Mouse (Mus musculus): Measurements from ENCODE around the gene Gm4491. TPM values are rescaled to one million over a fixed set of nuclear protein-coding genes. Genes with fewer than 3 reads are reported as not detected.
"Not testable (repeated sequence)": the region's sequence is repeated elsewhere in the genome, so short reads cannot be mapped to it uniquely, and the experiment has no call there.

Gene Gm4491
- polyA plus RNA-seq, 1 experiment from 2014 or later: 0.15 TPM

DNA sequence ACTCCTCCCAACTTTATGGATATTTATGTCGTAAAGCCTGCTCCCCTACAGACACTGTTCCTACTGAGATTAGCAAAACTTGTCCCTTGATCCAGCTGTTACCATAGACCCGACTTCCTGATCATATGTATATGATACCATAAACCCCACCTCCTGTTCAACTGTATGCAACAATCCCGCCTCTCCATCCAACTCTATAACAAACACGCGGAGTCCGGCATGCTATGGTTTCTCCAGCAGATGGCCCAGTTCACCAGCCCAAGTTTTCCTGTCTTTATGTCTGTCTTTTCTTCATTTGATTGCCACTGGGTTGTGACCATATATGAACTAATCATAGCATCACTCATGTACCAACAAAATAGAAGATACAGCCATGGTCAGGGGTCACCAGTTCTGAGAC is 40.1 kb downstream of the Gm4491 start:
- Histone ChIP-seq H3K9me3 (no peaks in the 10 kb centered on the region), H3K9ac (no peak overlapping the region), H3K4me3 (no peak overlapping the region), H3K36me3 (no peaks in the 10 kb centered on the region), H3K27me3 (no peaks in the 10 kb centered on the region), H3K4me1 (peaks cover 3% of the 10 kb centered on the region; the same call in 1 of the 2 replicates), H3K4me2 (no peak overlapping the region), H3K27ac (no peak overlapping the region)
- ATAC-seq (ENCODE audit: insufficient number of reproducible peaks, low FRiP score, low TSS enrichment, low read depth): no peak
- 74% methylated on average over 6 of the region's 6 CpGs for WGBS

DNA sequence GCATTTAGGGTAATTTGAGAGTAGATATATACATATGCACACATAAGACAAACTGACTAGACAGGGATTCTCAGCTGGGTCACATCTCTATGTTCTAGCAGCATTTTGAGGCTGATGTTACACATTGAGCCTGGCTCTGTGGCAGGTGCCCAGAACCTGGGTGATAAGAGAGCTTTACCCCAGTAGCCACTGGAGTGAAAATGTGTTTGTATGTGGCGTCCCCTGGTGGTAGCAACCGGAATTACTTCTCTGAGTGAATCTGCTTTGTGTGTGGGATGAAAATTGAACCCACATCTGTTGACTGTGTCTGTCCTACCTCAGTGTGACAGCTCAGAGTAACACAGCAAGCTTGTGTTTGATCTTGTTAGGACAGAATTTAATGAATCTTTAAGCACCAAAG is 45.8 kb downstream of the Gm4491 start:
- not testable (repeated sequence) for H3K4me1 ChIP-seq; H3K9ac ChIP-seq; ATAC-seq (ENCODE audit: insufficient number of reproducible peaks, low FRiP score, low TSS enrichment, low read depth); H3K27me3 ChIP-seq; H3K4me3 ChIP-seq; H3K4me2 ChIP-seq; H3K27ac ChIP-seq; H3K9me3 ChIP-seq; H3K36me3 ChIP-seq
- WGBS: 2% methylated on average over 2 of the region's 2 CpGs

GRCm38 (mm10) chr14:57066053-57066452 is 49.6 kb downstream of the Gm4491 start:
- no peak overlapping the region for H3K9ac ChIP-seq
- H3K4me1 ChIP-seq: peaks cover 3% of the 10 kb centered on the region; the same call in 1 of the 2 replicates
- ATAC-seq (ENCODE audit: insufficient number of reproducible peaks, low FRiP score, low TSS enrichment, low read depth): no peak
- no peaks in the 10 kb centered on the region for H3K36me3 ChIP-seq
- no peaks in the 10 kb centered on the region for H3K9me3 ChIP-seq
- H3K27ac ChIP-seq: no peak overlapping the region
- H3K4me2 ChIP-seq: no peak overlapping the region
- no peak overlapping the region for H3K4me3 ChIP-seq
- H3K27me3 ChIP-seq: no peaks in the 10 kb centered on the region

Other genes starting within 250 kb of the Gm4491 start
- 34.0 and 38.2 TPM in 2 replicates for gene Zmym2, start 229.2 kb downstream of the Gm4491 start, polyA plus RNA-seq (2015; fragmentation: Nextera tagmentation; extraction: Ambion mirVana)
- gene Gja3, start 57.8 kb downstream of the Gm4491 start, polyA plus RNA-seq (2015; fragmentation: Nextera tagmentation; extraction: Ambion mirVana): 5.6 and 14.7 TPM in 2 replicates
- 101 and 112 TPM in 2 replicates for gene Gjb2, start 11.2 kb downstream of the Gm4491 start, polyA plus RNA-seq (2015; fragmentation: Nextera tagmentation; extraction: Ambion mirVana)
- 53.5 and 65.0 TPM in 2 replicates for gene Gjb6, start 17.7 kb upstream of the Gm4491 start, polyA plus RNA-seq (2015; fragmentation: Nextera tagmentation; extraction: Ambion mirVana)

Data from limb, embryonic 15.5 days (tissue).